Mouse (Mus musculus) C2C12 (cell line): ENCODE data around the gene 4933400A11Rik. TPM values are rescaled to one million over a fixed set of nuclear protein-coding genes. Genes with fewer than 3 reads are reported as not detected.

ENCODE experiments used
- H3K27me3 ChIP-seq: one replicate; pipeline ENCODE4 v1.6.1; 2011; ENCODE audit not compliant: control insufficient read depth, insufficient read depth, insufficient read length
- H3K36me3 ChIP-seq: one replicate; pipeline ENCODE4 v1.6.1; 2011; ENCODE audit not compliant: control insufficient read depth, insufficient read depth
- H3K4me3 ChIP-seq: one replicate; pipeline ENCODE4 v1.5.1; 2011; ENCODE audit warnings: mild to moderate bottlenecking, control low read depth; ENCODE audit not compliant: poor library complexity, insufficient read depth, severe bottlenecking
- H3K79me2 ChIP-seq: one replicate; pipeline ENCODE4 v1.6.1; 2011; ENCODE audit not compliant: control insufficient read depth, insufficient read depth
- H3K79me3 ChIP-seq: one replicate; pipeline ENCODE4 v1.6.1; 2011; ENCODE audit warnings: low read depth, control low read depth
- H3ac ChIP-seq: one replicate; pipeline ENCODE3; 2011; ENCODE audit warnings: low read depth; ENCODE audit not compliant: control insufficient read depth, insufficient read length
- CEBPB ChIP-seq: IDR thresholded peaks from one replicate; pipeline ENCODE4 v1.6.1; 2011; ENCODE audit warnings: low read depth, mild to moderate bottlenecking, control low read depth, moderate library complexity
- CTCF ChIP-seq: IDR thresholded peaks from one replicate; pipeline ENCODE4 v1.5.1; 2011; ENCODE audit not compliant: control insufficient read depth, insufficient read depth, insufficient read length
- FOSL1 ChIP-seq: IDR thresholded peaks from one replicate; pipeline ENCODE4 v1.8.0; 2011; ENCODE audit warnings: mild to moderate bottlenecking, low read length; ENCODE audit not compliant: poor library complexity, insufficient read depth, severe bottlenecking
- MAX ChIP-seq: IDR thresholded peaks from one replicate; pipeline ENCODE4 v1.6.1; 2011; ENCODE audit warnings: mild to moderate bottlenecking, control low read depth
- MYOD1 ChIP-seq: IDR thresholded peaks from one replicate; pipeline ENCODE4 v1.6.1; 2011; ENCODE audit warnings: low read depth; ENCODE audit not compliant: control insufficient read depth, insufficient read length
- MYOG ChIP-seq: IDR thresholded peaks from one replicate; pipeline ENCODE4 v1.6.1; 2011; ENCODE audit not compliant: control insufficient read depth, insufficient read length; ENCODE audit errors: extremely low read depth
- USF1 ChIP-seq: IDR thresholded peaks from one replicate; pipeline ENCODE4 v1.6.1; 2011; ENCODE audit warnings: low read depth, mild to moderate bottlenecking, control low read depth, moderate library complexity
- long read RNA-seq, 2 experiments: library from polyadenylated mRNA; unstranded; transcript quantifications; one replicate each; pipeline ENCODE4 v2.0.0; 2019 to 2020
- polyA plus RNA-seq: library from polyadenylated mRNA; unstranded; fragments of >200 nt; fragmentation: generic; extraction: Trizol; gene quantifications from one replicate; pipeline ENCODE4 v1.2.1, GENCODE M21; 2012; ENCODE audit warnings: missing spikeins

4933400A11Rik gene
- not detected for polyA plus RNA-seq
- long read RNA-seq, experiment 1 = 0 reads
- long read RNA-seq, experiment 2 = 0 reads

GRCm38 (mm10) chrX:169779535-169779934 is at the start of gene 4933400A11Rik:
Gene 4933400A11Rik (minus strand): TSS chrX:169779635.
- Histone ChIP-seq H3ac (no peak within 1 kb of the TSS), H3K4me3 (no peak within 1 kb of the TSS), H3K27me3 (no peaks in the 10 kb centered on the region), H3K79me2 (no peaks in the 10 kb centered on the region), H3K79me3 (no peaks in the 10 kb centered on the region), H3K36me3 (no peaks in the 10 kb centered on the region)
- TF ChIP-seq MYOG (no peak), MAX (no peak), FOSL1 (no peak), MYOD1 (no peak), USF1 (no peak), CTCF (no peak), CEBPB (no peak)

GRCm38 (mm10) chrX:169828136-169828535 is 48.7 kb upstream of the 4933400A11Rik start:
- no peak overlapping the region for H3ac ChIP-seq
- H3K36me3 ChIP-seq = no peaks in the 10 kb centered on the region
- H3K79me3 ChIP-seq = no peaks in the 10 kb centered on the region
- no peak overlapping the region for H3K4me3 ChIP-seq
- no peaks in the 10 kb centered on the region for H3K27me3 ChIP-seq
- H3K79me2 ChIP-seq = no peaks in the 10 kb centered on the region
- no peak for TF ChIP-seq MYOG
- TF ChIP-seq MAX = no peak
- no peak for TF ChIP-seq CTCF
- no peak for TF ChIP-seq MYOD1
- TF ChIP-seq USF1 = no peak
- no peak for TF ChIP-seq CEBPB

GRCm38 (mm10) chrX:169827720-169828119 is 48.3 kb upstream of the 4933400A11Rik start:
- H3K79me2 ChIP-seq = no peaks in the 10 kb centered on the region
- TF ChIP-seq MYOG (no peak), CEBPB (no peak), USF1 (no peak), FOSL1 (no peak), MYOD1 (no peak), MAX (no peak), CTCF (no peak)
- no peak overlapping the region for H3ac ChIP-seq
- no peak overlapping the region for H3K4me3 ChIP-seq
- no peaks in the 10 kb centered on the region for H3K79me3 ChIP-seq
- H3K36me3 ChIP-seq = no peaks in the 10 kb centered on the region
- no peaks in the 10 kb centered on the region for H3K27me3 ChIP-seq

- no peak overlapping the region for H3ac ChIP-seq
- H3K36me3 ChIP-seq = no peaks in the 10 kb centered on the region
- no peaks in the 10 kb centered on the region for H3K79me2 ChIP-seq
- no peak for TF ChIP-seq MYOG
- no peak for TF ChIP-seq MAX
- no peak for TF ChIP-seq CTCF
- TF ChIP-seq MYOD1 = no peak
- TF ChIP-seq CEBPB = no peak
- no peak for TF ChIP-seq USF1
- H3K27me3 ChIP-seq = no peaks in the 10 kb centered on the region
- H3K79me3 ChIP-seq = no peaks in the 10 kb centered on the region
- H3K4me3 ChIP-seq = no peak overlapping the region
Observed at GRCm38 (mm10) chrX:169826947-169827346, 47.5 kb upstream of the 4933400A11Rik start.

GRCm38 (mm10) chrX:169813673-169814072 is 34.2 kb upstream of the 4933400A11Rik start:
- H3K79me2 ChIP-seq = no peaks in the 10 kb centered on the region

GRCm38 (mm10) chrX:169811783-169812182 is 32.3 kb upstream of the 4933400A11Rik start:
- no peaks in the 10 kb centered on the region for H3K36me3 ChIP-seq
- H3K4me3 ChIP-seq = no peak overlapping the region
- TF ChIP-seq MYOD1 (no peak), USF1 (no peak), CEBPB (no peak), MAX (no peak)
- no peak overlapping the region for H3ac ChIP-seq
- no peaks in the 10 kb centered on the region for H3K27me3 ChIP-seq
- H3K79me2 ChIP-seq = no peaks in the 10 kb centered on the region
- no peaks in the 10 kb centered on the region for H3K79me3 ChIP-seq

More at GRCm38 (mm10) chrX:169813673-169814072, 34.2 kb upstream of the 4933400A11Rik start:
- Histone ChIP-seq H3ac (no peak overlapping the region), H3K79me3 (no peaks in the 10 kb centered on the region), H3K36me3 (no peaks in the 10 kb centered on the region), H3K4me3 (no peak overlapping the region), H3K27me3 (no peaks in the 10 kb centered on the region)
- no peak for TF ChIP-seq CTCF
- no peak for TF ChIP-seq MYOD1
- no peak for TF ChIP-seq USF1
